Mouse (Mus musculus) midbrain, embryonic 15.5 days (tissue): Measurements from ENCODE around the gene Gm20388. TPM values are rescaled to one million over a fixed set of nuclear protein-coding genes. Genes with fewer than 3 reads are reported as not detected.

Experiments used
- ATAC-seq: fragments of 200-750 bp; cut with Nextera tagmentation; replicated peaks from 2 replicates; pipeline ENCODE4 v1.8.0; 2017; ENCODE audit warnings: moderate TSS enrichment
- H3K27ac ChIP-seq: fragments of 300-500 bp; sonication (generic); 2 replicates; pipeline ENCODE4 v1.5.1; 2015; ENCODE audit warnings: mild to moderate bottlenecking, inconsistent platforms
- H3K27me3 ChIP-seq: fragments of 300-500 bp; sonication (generic); replicated peaks from 2 replicates; pipeline ENCODE4 v1.6.1; 2015; ENCODE audit warnings: inconsistent platforms
- H3K36me3 ChIP-seq: fragments of 300-500 bp; sonication (generic); replicated peaks from 2 replicates; pipeline ENCODE4 v1.6.1; 2015; ENCODE audit warnings: inconsistent platforms
- H3K4me1 ChIP-seq: fragments of 300-500 bp; sonication (generic); 2 replicates; pipeline ENCODE4 v1.6.1; 2015; ENCODE audit warnings: inconsistent platforms
- H3K4me2 ChIP-seq: fragments of 300-500 bp; sonication (generic); 2 replicates; pipeline ENCODE4 v1.6.1; 2015; ENCODE audit warnings: inconsistent platforms, mild to moderate bottlenecking, moderate library complexity
- H3K4me3 ChIP-seq: fragments of 300-500 bp; sonication (generic); 2 replicates; pipeline ENCODE4 v1.5.1; 2015; ENCODE audit warnings: mild to moderate bottlenecking, inconsistent platforms
- H3K9ac ChIP-seq: fragments of 300-500 bp; sonication (generic); 2 replicates; pipeline ENCODE4 v1.6.1; 2015; ENCODE audit warnings: mild to moderate bottlenecking, inconsistent platforms
- H3K9me3 ChIP-seq: fragments of 300-500 bp; sonication (generic); 2 replicates; pipeline ENCODE4 v1.6.1; 2016; ENCODE audit warnings: inconsistent platforms
- WGBS: fragments of 180-500 bp; shearing (Covaris S2); methylation state at CpG from one replicate; pipeline ENCODE4 v1.1.7; 2015; ENCODE audit warnings: mixed read lengths; 5-methylcytosine and 5-hydroxymethylcytosine counted together
- polyA plus RNA-seq: library from polyadenylated mRNA; unstranded; fragments of >200 nt; fragmentation: Nextera tagmentation; extraction: Ambion mirVana; gene quantifications from 2 replicates; pipeline ENCODE4 v1.2.1, GENCODE M21; 2015

Gene Gm20388
- polyA plus RNA-seq, 1 experiment from 2014 or later: 5.6 TPM

DNA sequence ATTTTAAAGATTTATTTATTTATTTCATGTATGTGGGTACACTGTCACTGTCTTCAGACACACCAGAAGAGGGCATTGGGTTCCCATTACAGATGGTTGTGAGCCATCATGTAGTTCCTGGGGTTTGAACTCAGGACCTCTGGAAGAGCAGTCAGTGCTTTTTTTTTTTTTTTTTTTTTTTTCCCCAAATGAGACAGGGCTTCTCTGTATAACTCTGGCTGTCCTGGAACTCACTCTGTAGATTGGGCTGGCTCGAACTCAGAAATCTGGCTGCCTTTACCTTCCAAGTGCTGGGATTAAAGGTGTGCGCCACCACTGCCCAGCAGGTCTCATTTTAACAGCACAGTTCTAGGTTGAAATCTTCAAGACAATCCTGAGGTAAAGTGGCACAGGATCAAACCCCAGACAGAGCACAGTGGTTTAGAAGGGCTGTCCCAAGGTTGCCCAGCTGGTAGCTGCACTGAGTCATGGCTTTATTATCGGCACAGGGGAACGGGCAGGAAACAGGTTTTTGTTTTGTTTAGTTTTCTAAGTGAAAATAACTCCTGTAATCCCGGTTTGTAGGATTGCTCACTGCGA, 2038.7 kb downstream of the Gm20388 start, which contains the start of gene Banp:
Gene Banp, plus strand, starts transcription at position 529 of the 579 bp plus-strand sequence.
- Histone ChIP-seq H3K4me3 (peak within 1 kb of the TSS; percentile 88), H3K9ac (peak within 1 kb of the TSS; percentile 98), H3K4me1 (peaks cover 46% of the 10 kb centered on the region), H3K27me3 (no peaks in the 10 kb centered on the region), H3K36me3 (no peaks in the 10 kb centered on the region), H3K4me2 (peak within 1 kb of the TSS; percentile 90), H3K27ac (peak within 1 kb of the TSS; percentile 97), H3K9me3 (no peaks in the 10 kb centered on the region)
- 64% methylated on average over 6 of the region's 6 CpGs for WGBS
- peak; percentile 6 for ATAC-seq

DNA sequence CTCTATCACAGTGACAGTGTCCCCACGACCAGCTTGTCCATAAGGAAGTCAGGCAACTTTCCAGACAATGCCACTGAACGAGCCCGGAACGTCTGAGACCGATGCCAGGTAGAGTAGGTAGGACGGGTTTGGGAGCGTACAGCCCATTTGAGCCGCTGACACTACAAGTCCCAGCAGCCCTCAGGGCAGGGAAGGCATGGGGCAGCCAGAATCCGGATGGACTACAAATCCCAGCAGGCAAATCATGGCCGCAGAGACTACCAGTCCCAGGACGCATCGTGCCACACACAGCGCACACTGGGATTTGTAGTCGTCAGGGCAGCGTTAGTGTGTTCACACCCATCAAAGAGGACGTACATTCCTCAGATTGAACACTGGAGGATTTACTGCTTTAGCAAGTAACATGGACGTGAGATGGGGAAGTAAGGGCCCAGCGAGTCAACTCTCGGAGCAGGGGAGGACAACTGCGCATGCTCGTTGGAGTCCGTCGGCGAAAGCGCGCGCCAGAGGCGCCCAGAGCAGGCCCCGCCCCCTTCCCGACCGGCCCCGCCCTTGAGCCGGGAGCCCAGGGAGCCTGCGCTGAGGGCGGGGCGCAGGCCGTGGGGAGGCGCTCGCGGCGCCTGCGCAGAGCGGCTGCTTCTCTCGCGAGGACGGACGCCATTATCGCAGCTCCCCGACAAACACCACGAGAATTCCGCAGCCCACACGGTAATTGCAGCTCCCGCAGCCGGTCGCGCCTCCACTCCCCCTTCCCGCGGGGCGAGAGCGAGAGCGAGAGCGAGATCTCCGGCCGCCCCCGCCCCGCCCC, 2039.5 kb downstream of the Gm20388 start:
- peak overlapping the region; percentile 97 for H3K27ac ChIP-seq
- H3K9me3 ChIP-seq: no peaks in the 10 kb centered on the region
- peaks cover 46% of the 10 kb centered on the region for H3K4me1 ChIP-seq
- under 1% methylated on average over 57 of the region's 66 CpGs for WGBS
- H3K9ac ChIP-seq: peak overlapping the region; percentile 98
- H3K36me3 ChIP-seq: no peaks in the 10 kb centered on the region
- H3K4me2 ChIP-seq: peak overlapping the region; percentile 90
- H3K27me3 ChIP-seq: no peaks in the 10 kb centered on the region
- ATAC-seq: peak; percentile 96
- peak overlapping the region; percentile 88 for H3K4me3 ChIP-seq

DNA sequence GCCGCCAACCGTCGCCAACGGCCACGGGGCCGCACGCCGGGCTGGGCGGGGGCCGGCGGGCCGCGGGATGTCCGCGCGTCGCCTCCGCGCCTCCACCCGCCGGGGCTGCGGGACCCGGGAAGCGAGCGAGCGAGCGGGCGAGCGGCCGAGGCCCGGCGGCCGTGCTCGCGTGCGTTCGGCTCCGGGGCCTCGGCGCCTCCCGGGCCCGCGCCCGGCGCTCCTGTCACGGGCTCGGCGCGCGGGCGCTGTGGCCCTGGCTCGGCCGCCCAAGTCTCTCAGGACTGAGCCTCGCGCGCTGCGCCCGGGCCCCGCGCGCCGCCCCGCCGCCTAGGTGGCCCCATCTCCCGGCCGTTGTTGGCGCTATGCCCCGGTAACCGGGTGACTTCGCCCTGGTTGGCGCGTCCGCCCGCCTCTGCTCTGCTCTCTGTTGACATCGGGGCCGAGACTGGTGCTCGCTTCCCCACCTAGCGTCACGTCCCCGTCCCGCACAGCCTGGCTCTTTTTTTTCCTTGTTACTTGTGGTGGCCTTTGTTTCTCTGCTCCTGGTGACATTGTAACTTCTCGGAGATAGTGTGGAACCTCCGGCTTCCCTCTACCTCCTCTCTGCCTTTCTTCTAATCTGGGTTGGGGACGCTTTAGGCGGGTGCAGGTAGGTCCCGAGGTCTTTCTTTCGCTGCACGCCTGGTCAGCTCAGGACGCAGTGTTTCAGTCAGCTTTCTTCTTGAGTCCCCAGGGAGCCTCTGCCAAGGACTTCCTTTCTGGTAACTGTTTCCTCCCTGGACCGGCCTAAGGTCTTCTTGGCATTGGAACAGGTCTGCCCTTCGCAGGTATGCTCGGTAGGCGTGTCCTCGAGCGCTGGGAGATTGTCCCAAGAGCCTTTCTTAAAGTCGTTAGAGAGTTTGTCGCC, 2040.4 kb downstream of the Gm20388 start:
- Histone ChIP-seq H3K9ac (peak overlapping the region; percentile 98), H3K27ac (peak overlapping the region; percentile 97), H3K36me3 (0 out of 2 replicates have a peak, but pooled peaks cover 4% of the 10 kb centered on the region), H3K4me3 (peak overlapping the region; percentile 88), H3K9me3 (no peaks in the 10 kb centered on the region), H3K27me3 (no peaks in the 10 kb centered on the region), H3K4me2 (peak overlapping the region; percentile 90), H3K4me1 (peaks cover 46% of the 10 kb centered on the region)
- peak; percentile 7 for ATAC-seq
- 1% methylated on average over 54 of the region's 97 CpGs for WGBS

DNA sequence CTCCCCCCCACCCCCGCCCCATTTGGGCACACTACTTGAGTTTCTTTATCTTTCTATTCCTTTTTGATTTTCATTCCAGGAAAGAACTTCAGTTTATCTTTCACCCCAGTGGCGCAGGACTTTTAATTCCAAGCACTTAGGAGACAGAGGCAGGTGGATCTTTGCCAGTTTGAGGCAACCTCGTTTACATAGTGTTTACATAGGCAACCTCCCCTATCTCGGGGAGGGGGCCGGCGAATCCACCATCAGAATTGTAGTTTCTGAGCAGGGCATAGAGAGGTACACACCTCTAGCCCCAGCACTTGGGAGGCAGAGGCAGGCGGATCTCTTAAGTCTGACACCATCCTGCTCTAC, 2041.0 kb downstream of the Gm20388 start:
- H3K9me3 ChIP-seq: no peaks in the 10 kb centered on the region
- WGBS: 40% methylated on average over 7 of the region's 7 CpGs
- 0 out of 2 replicates have a peak, but pooled peaks cover 4% of the 10 kb centered on the region for H3K36me3 ChIP-seq
- peak overlapping the region; percentile 90 for H3K4me2 ChIP-seq
- H3K4me1 ChIP-seq: peaks cover 46% of the 10 kb centered on the region
- ATAC-seq: no peak
- peak overlapping the region; percentile 98 for H3K9ac ChIP-seq
- H3K4me3 ChIP-seq: peak overlapping the region; percentile 88
- H3K27me3 ChIP-seq: no peaks in the 10 kb centered on the region
- peak overlapping the region; percentile 97 for H3K27ac ChIP-seq

DNA sequence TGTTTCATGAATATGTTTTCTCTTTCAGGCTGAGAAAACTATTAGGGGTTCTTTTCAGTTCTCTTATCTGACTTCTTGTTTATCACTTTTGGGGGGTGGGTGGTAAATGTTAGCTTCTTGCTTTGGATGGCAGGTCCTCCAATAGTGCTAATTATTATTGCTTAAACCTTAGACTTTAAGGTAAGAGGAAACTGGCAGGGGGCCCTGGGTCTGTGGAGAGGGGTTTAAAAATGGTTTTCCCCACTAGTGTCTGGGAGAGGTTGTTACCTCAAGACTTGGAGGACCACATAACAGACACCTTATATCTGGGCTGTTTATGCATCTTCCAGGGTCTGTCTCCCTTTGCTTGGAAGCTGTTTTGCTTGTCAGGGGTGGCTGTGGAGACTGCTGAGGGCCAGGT, 2041.5 kb downstream of the Gm20388 start:
- Histone ChIP-seq H3K27ac (no peak overlapping the region), H3K4me2 (peak overlapping the region; percentile 90), H3K4me1 (peaks cover 42% of the 10 kb centered on the region), H3K36me3 (0 out of 2 replicates have a peak, but pooled peaks cover 4% of the 10 kb centered on the region), H3K27me3 (no peaks in the 10 kb centered on the region), H3K4me3 (peak overlapping the region; percentile 88; the same call in 1 of the 2 replicates), H3K9ac (peak overlapping the region; percentile 2; the same call in 1 of the 2 replicates), H3K9me3 (no peaks in the 10 kb centered on the region)
- no peak for ATAC-seq

DNA sequence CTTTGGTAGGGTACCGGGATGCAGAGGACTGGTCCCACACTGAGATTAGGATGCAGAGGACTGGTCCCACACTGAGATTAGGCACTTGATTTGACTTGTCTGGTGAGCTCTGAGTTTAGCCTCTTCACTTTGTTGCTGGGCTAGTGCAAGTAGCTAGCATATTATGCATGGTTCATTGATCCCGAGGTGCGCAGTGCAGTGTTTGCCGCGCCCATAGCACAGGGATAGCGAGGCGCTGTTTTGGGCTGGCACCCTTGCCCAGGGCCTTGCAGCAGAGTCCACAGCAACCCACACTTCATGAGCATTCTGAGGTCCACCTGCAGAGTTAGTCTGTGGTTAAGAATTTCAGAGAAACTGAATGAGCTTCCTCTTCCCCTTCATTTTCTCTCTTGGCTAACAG, 2042.2 kb downstream of the Gm20388 start:
- Histone ChIP-seq H3K27ac (no peak overlapping the region), H3K36me3 (0 out of 2 replicates have a peak, but pooled peaks cover 4% of the 10 kb centered on the region), H3K9me3 (no peaks in the 10 kb centered on the region), H3K4me2 (peak overlapping the region; percentile 90; the same call in 1 of the 2 replicates), H3K4me3 (no peak overlapping the region), H3K27me3 (no peaks in the 10 kb centered on the region), H3K9ac (no peak overlapping the region), H3K4me1 (peaks cover 35% of the 10 kb centered on the region)
- ATAC-seq: no peak
- 88% methylated on average over 7 of the region's 7 CpGs for whole genome bisulfite sequencing

DNA sequence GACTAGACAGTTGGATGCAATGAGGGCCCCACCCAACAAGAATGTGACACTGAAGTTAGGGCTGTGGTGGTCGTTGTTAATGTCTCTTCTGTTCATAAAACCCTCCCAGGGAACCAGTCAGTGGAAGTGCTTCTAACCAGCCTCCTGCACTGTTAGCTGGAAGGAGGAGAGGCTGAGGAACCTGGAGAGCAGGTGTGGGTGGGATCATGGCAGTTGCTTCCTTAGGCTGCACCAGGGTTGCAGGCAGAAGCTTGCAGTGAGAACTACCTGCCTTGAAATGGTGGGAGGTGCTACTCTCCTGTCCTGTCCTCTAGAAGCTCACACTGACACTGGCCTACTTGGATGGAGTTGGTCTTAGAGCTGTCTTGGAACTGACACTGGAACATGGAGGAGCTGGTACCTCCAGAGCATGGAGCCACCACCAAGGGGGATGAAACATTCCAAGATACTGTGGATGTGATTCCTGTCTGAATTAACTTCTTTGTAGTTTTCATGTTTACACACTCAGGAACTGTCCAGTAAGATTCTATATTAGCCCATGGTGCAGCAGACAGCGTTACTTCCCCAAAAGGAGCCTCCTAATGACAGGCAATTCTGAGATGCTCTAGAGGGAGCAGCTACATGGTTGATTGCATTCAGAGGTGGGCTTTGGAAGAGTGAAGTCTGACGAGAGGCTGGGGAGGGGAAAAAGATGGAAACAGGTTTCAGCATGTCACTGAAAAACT, 2043.3 kb downstream of the Gm20388 start:
- Histone ChIP-seq H3K9ac (no peak overlapping the region), H3K36me3 (0 out of 2 replicates have a peak, but pooled peaks cover 4% of the 10 kb centered on the region), H3K4me3 (no peak overlapping the region), H3K4me2 (no peak overlapping the region), H3K9me3 (no peaks in the 10 kb centered on the region), H3K27ac (no peak overlapping the region), H3K27me3 (no peaks in the 10 kb centered on the region), H3K4me1 (peaks cover 28% of the 10 kb centered on the region)
- 76% methylated on average over 3 of the region's 3 CpGs for whole genome bisulfite sequencing
- no peak for ATAC-seq

DNA sequence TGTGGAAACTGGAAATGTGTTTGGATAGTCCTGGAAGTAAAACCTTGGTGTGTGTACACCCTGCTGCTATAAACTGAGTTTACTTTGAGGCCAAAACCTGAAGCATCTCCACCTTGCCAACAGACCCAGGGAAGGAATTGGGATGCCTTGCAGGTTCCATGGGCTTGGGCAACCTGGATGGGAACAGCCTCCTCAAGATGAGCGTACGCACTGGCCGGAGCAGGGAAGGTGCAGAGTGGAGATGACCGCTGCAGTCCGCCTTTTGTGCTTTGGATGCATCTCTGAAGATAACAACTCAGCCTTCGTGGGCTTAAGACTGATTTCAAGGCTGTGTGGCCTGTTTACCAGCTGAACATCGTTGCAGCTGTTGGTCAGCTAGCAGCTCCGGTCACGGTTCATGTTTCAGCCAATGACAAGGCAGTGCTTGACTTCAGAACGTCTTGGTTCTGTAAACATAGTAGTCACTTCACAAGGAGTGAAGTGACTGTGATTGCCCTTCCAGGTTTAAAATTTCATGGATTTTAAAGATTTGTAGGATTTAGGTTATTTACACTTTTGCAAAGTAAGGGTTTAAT, 2044.4 kb downstream of the Gm20388 start:
- Histone ChIP-seq H3K36me3 (0 out of 2 replicates have a peak, but pooled peaks cover 4% of the 10 kb centered on the region), H3K9me3 (no peaks in the 10 kb centered on the region), H3K4me1 (peaks cover 22% of the 10 kb centered on the region), H3K9ac (no peak overlapping the region), H3K4me2 (no peak overlapping the region), H3K4me3 (no peak overlapping the region), H3K27me3 (no peaks in the 10 kb centered on the region), H3K27ac (no peak overlapping the region)
- ATAC-seq: no peak
- WGBS: 87% methylated on average over 10 of the region's 10 CpGs

DNA sequence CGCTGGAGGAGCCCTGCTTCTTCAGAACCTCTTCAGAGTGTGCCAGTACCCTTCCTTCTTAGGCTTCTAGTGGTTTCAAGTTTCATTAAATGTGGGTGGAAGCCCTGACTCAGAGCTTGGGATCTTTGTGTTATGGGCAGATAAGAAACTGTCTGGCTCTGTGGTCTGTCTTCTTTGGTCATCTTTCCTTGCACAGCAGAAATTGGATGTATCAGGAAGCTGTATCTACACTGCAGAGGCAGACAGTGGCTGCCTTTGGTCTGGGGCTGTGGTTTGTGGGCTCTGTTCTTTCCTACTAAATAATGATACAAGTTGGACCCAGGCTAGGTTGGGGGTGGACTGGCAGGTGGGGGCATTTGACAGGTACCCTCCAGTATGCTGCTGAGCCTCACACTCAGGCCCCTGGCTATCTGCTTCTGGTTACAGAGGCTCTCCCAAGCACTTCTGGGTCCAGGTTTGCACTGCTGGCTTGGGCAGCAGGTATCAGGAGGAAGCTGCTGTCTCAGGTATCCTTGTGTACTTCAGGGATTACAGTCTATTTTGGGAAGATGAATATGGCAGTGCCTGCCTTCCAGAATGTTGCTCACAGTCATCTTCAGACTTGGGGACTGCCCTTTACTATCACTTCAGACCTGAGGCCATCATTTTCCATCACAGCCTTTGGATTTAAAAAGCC, 2045.3 kb downstream of the Gm20388 start:
- no peaks in the 10 kb centered on the region for H3K27me3 ChIP-seq

DNA sequence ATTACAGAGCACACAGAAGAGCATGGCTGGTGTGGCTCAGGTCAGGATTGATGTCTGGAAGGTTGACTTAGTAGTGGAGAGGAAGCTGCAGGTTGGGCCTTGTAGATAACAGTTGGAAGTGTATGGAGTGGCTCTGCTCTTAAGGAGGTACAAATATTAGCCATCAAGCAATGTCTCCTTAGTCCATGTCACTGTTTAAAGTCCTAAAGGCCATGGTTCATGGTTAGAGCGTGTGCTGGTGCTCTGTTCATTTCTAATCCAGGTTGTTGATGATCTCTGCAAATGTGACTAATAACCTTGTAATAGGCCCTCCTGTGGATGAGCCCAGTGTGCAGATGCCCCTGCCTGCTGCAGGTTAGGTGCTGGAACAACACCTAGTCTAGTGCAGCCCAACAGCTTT, 2047.8 kb downstream of the Gm20388 start:
- ATAC-seq: no peak
- Histone ChIP-seq H3K27me3 (no peaks in the 10 kb centered on the region), H3K36me3 (0 out of 2 replicates have a peak, but pooled peaks cover 4% of the 10 kb centered on the region), H3K27ac (no peak overlapping the region), H3K4me1 (peaks cover 3% of the 10 kb centered on the region; the same call in 1 of the 2 replicates), H3K4me2 (no peak overlapping the region), H3K9ac (no peak overlapping the region), H3K9me3 (no peaks in the 10 kb centered on the region), H3K4me3 (no peak overlapping the region)
- WGBS: 97% methylated on average over 1 of the region's 1 CpGs

More for the DNA sequence above, 2045.3 kb downstream of the Gm20388 start:
- Histone ChIP-seq H3K36me3 (0 out of 2 replicates have a peak, but pooled peaks cover 4% of the 10 kb centered on the region), H3K4me1 (peaks cover 22% of the 10 kb centered on the region), H3K4me3 (no peak overlapping the region), H3K27ac (no peak overlapping the region), H3K9ac (no peak overlapping the region), H3K9me3 (no peaks in the 10 kb centered on the region), H3K4me2 (no peak overlapping the region)
- ATAC-seq: no peak
- 96% methylated on average over 1 of the region's 1 CpGs for WGBS

DNA sequence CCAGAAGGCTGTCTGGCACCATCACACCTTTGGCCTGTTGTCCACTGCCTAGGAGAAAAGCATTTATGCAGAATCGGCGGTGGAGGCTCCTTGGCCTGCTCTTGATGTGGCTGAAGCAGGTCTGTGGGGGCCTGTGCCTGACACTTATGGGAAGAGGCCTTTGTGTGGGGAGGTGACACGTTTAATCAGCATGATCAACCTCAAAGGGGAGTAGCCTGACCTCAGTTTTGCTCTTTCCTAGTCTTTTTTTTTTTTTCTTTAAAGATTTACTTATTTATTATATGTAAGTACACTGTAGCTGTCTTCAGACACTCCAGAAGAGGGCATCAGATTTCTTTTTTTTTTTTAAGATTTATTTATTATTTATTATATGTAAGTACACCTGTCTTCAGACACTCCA, 2052.3 kb downstream of the Gm20388 start:
- H3K4me3 ChIP-seq: no peak overlapping the region
- peaks cover 20% of the 10 kb centered on the region for H3K4me1 ChIP-seq
- 79% methylated on average over 3 of the region's 3 CpGs for WGBS
- H3K9ac ChIP-seq: no peak overlapping the region
- H3K36me3 ChIP-seq: no peaks in the 10 kb centered on the region
- no peak overlapping the region for H3K27ac ChIP-seq
- no peak overlapping the region for H3K4me2 ChIP-seq
- H3K9me3 ChIP-seq: no peaks in the 10 kb centered on the region
- no peaks in the 10 kb centered on the region for H3K27me3 ChIP-seq
- no peak for ATAC-seq
